Mouse (Mus musculus): ENCODE results near the gene Cd300lb. TPM values are rescaled to one million over a fixed set of nuclear protein-coding genes. Genes with fewer than 3 reads are reported as not detected.

Gene Cd300lb
- polyA plus RNA-seq, 1 experiment: not detected

DNA sequence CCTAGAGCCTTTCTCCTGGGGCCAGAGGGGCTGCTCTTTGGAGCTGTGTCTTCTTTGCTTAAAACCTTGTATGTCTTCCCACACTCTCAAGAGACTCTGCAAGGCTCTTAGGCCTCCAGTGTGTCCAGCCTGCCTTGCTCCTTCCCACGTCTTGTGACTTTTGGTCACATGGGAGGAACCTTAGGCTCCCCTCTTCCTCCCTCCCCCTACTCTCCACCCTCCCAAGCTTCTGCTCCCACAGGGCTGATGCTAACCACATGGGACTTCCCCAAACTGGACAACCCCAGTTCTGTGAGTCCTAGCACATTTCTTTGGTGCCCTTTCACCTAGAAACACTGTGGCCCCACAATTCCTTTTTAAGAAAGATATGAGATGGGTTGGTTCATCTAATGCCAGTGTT is 36.2 kb downstream of the Cd300lb start:
- no peak overlapping the region for H3K27ac ChIP-seq (ENCODE audit: insufficient read depth, low read length)

DNA sequence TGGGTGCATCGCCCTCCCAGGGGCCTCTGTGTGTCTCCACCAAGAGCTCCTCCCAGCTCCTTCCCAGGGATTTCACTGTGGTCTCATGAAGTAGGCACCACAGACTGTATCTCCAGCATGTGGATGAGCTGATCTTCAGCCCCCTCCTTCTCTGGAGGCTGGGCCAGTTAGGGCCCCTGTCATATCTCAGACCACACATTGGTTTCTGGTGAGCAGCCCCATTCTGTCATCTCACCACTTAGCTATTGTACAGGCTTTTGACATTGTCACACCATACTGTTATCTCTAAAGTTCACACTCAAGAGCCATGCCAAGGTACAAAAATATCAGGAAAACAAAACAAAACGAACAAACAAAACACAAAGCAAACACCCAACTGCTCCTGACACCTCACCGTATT is 38.1 kb downstream of the Cd300lb start:
- H3K27me3 ChIP-seq (ENCODE audit: control insufficient read depth, insufficient read depth, low read length, poor library complexity, severe bottlenecking): no peaks in the 10 kb centered on the region
- no peak overlapping the region for H3K4me3 ChIP-seq (ENCODE audit: low read depth, low read length)
- H3K9ac ChIP-seq (ENCODE audit: low read depth, poor library complexity, severe bottlenecking): no peak overlapping the region
- no peaks in the 10 kb centered on the region for H3K36me3 ChIP-seq (ENCODE audit: control insufficient read depth, insufficient read depth, low read length, poor library complexity, severe bottlenecking)
- no peaks in the 10 kb centered on the region; the same call in 1 of the 2 replicates for H3K9me3 ChIP-seq (replicated peaks; ENCODE audit: control insufficient read depth, insufficient read depth, low read length, poor library complexity, severe bottlenecking)
- no peak overlapping the region for H3K27ac ChIP-seq (ENCODE audit: insufficient read depth, low read length)
- TF ChIP-seq EP300 (IDR thresholded peaks at IDR 0.05; ENCODE audit: insufficient read depth, low read depth, low read length) (no peak), POLR2A (IDR thresholded peaks at IDR 0.05; ENCODE audit: insufficient read depth, low read length) (no peak), CTCF (IDR thresholded peaks at IDR 0.05; ENCODE audit: low read depth, low read length) (no peak)
- H3K4me1 ChIP-seq (ENCODE audit: control insufficient read depth, insufficient read depth, low read length): no peaks in the 10 kb centered on the region

More for the DNA sequence above, 36.2 kb downstream of the Cd300lb start:
- no peaks in the 10 kb centered on the region for H3K9me3 ChIP-seq (replicated peaks; ENCODE audit: control insufficient read depth, insufficient read depth, low read length, poor library complexity, severe bottlenecking)
- H3K4me1 ChIP-seq (ENCODE audit: control insufficient read depth, insufficient read depth, low read length): no peaks in the 10 kb centered on the region
- H3K36me3 ChIP-seq (ENCODE audit: control insufficient read depth, insufficient read depth, low read length, poor library complexity, severe bottlenecking): no peaks in the 10 kb centered on the region
- no peak overlapping the region for H3K4me3 ChIP-seq (ENCODE audit: low read depth, low read length)
- no peak overlapping the region for H3K9ac ChIP-seq (ENCODE audit: low read depth, poor library complexity, severe bottlenecking)
- no peaks in the 10 kb centered on the region for H3K27me3 ChIP-seq (ENCODE audit: control insufficient read depth, insufficient read depth, low read length, poor library complexity, severe bottlenecking)
- TF ChIP-seq CTCF (IDR thresholded peaks at IDR 0.05; ENCODE audit: low read depth, low read length) (no peak), POLR2A (IDR thresholded peaks at IDR 0.05; ENCODE audit: insufficient read depth, low read length) (no peak), EP300 (IDR thresholded peaks at IDR 0.05; ENCODE audit: insufficient read depth, low read depth, low read length) (no peak)

DNA sequence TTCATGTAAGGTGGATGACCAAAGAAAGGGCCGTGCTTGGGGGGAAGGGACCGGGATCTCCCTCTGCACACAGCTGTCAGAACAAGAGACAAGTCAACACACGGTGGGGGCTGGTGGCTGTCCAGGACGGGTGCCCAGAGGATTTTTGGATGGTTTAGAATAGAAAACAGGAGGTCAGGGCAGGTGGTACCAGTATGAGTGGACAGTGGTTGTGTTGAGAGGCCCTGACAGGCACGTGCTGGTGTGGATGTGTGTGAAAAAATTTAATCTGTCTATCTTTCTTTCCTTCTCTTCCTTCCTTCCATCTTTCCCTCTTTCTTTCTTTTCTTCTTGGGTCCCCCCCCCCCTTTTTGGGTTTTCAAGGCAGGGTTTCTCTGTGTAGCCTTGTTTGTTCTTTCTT is 43.6 kb downstream of the Cd300lb start:
- TF ChIP-seq CTCF (IDR thresholded peaks at IDR 0.05; ENCODE audit: low read depth, low read length): no peak
- no peak for TF ChIP-seq POLR2A (IDR thresholded peaks at IDR 0.05; ENCODE audit: insufficient read depth, low read length)
- no peaks in the 10 kb centered on the region; the same call in 1 of the 2 replicates for H3K9me3 ChIP-seq (replicated peaks; ENCODE audit: control insufficient read depth, insufficient read depth, low read length, poor library complexity, severe bottlenecking)
- H3K4me3 ChIP-seq (ENCODE audit: low read depth, low read length): no peak overlapping the region
- H3K4me1 ChIP-seq (ENCODE audit: control insufficient read depth, insufficient read depth, low read length): no peaks in the 10 kb centered on the region
- H3K27me3 ChIP-seq (ENCODE audit: control insufficient read depth, insufficient read depth, low read length, poor library complexity, severe bottlenecking): no peaks in the 10 kb centered on the region
- H3K36me3 ChIP-seq (ENCODE audit: control insufficient read depth, insufficient read depth, low read length, poor library complexity, severe bottlenecking): no peaks in the 10 kb centered on the region
- no peak overlapping the region for H3K9ac ChIP-seq (ENCODE audit: low read depth, poor library complexity, severe bottlenecking)
- H3K27ac ChIP-seq (ENCODE audit: insufficient read depth, low read length): no peak overlapping the region

DNA sequence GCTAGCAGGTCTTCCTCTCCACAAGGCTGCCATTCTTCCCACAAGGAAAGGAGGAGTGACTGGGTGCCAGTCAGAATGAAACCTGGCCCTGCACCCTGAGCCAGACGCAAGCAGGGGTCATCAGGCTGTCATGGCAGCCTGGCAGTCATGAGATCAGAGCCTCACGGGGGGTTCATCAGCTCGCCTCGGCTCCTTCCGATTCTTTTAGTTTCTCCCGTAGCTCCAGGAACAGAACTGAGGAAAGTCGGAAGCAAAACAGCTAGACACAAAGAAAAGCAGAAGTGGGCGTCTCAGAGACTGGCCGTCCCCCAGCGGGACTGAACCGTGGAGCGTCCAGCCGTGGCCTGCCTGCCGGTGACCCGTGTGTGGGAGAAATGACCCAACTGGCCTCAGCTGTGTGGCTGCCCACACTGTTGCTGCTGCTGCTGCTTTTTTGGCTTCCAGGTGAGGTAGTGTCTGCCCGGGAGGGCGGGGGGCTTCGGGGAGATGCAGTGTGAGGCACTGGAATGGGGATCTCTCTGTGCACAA is 44.1 kb downstream of the Cd300lb start, which contains the start of gene Cd300a:
Cd300a (plus strand) TSS at position 51 of the 528 bp plus-strand sequence.
- Histone ChIP-seq H3K9ac (ENCODE audit: low read depth, poor library complexity, severe bottlenecking) (no peak within 1 kb of the TSS), H3K36me3 (ENCODE audit: control insufficient read depth, insufficient read depth, low read length, poor library complexity, severe bottlenecking) (no peaks in the 10 kb centered on the region), H3K9me3 (replicated peaks; ENCODE audit: control insufficient read depth, insufficient read depth, low read length, poor library complexity, severe bottlenecking) (no peaks in the 10 kb centered on the region; the same call in 1 of the 2 replicates), H3K27ac (ENCODE audit: insufficient read depth, low read length) (no peak within 1 kb of the TSS), H3K4me1 (ENCODE audit: control insufficient read depth, insufficient read depth, low read length) (no peaks in the 10 kb centered on the region), H3K4me3 (ENCODE audit: low read depth, low read length) (no peak within 1 kb of the TSS), H3K27me3 (ENCODE audit: control insufficient read depth, insufficient read depth, low read length, poor library complexity, severe bottlenecking) (no peaks in the 10 kb centered on the region)
- TF ChIP-seq EP300 (IDR thresholded peaks at IDR 0.05; ENCODE audit: insufficient read depth, low read depth, low read length) (no peak), CTCF (IDR thresholded peaks at IDR 0.05; ENCODE audit: low read depth, low read length) (no peak), POLR2A (IDR thresholded peaks at IDR 0.05; ENCODE audit: insufficient read depth, low read length) (no peak)

DNA sequence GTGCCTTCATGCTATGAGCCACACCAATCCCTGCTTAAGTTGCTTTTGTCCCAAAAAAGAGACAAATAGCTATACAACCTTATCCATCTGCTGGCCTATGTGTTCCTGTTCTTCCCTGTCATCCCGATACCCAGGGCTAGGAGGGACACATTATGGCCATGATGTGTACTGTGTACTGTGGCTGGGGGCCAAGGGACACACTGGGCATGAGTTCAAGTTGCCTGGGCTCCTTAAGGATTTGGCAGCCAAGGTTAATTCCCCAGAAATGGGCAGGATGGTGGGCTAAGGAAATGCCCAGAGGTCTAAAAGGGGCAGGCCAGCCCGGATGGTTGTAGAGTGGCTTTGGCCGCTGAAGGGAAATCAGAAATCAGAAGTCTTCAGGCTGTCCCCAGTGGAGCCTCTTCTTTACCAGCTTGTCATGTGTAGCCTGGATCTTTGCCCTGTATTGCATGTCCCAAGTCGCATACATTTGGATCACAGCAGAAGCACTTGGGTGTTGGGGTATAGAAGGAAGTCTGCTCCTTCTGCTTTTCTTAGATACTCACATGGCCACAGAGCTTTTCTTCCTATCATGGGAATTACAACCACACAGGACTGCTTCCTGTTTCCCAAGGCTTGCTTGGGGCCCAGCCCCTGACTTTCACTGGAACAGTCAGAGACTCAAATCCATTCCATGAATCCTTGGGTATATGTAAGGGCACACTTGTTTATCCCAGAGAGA is 49.6 kb downstream of the Cd300lb start:
- Histone ChIP-seq H3K9me3 (replicated peaks; ENCODE audit: control insufficient read depth, insufficient read depth, low read length, poor library complexity, severe bottlenecking) (no peaks in the 10 kb centered on the region), H3K4me1 (ENCODE audit: control insufficient read depth, insufficient read depth, low read length) (no peaks in the 10 kb centered on the region), H3K4me3 (ENCODE audit: low read depth, low read length) (no peak overlapping the region), H3K27ac (ENCODE audit: insufficient read depth, low read length) (no peak overlapping the region), H3K27me3 (ENCODE audit: control insufficient read depth, insufficient read depth, low read length, poor library complexity, severe bottlenecking) (no peaks in the 10 kb centered on the region), H3K9ac (ENCODE audit: low read depth, poor library complexity, severe bottlenecking) (no peak overlapping the region), H3K36me3 (ENCODE audit: control insufficient read depth, insufficient read depth, low read length, poor library complexity, severe bottlenecking) (no peaks in the 10 kb centered on the region)
- no peak for TF ChIP-seq CTCF (IDR thresholded peaks at IDR 0.05; ENCODE audit: low read depth, low read length)
- no peak for TF ChIP-seq EP300 (IDR thresholded peaks at IDR 0.05; ENCODE audit: insufficient read depth, low read depth, low read length)
- no peak for TF ChIP-seq POLR2A (IDR thresholded peaks at IDR 0.05; ENCODE audit: insufficient read depth, low read length)

DNA sequence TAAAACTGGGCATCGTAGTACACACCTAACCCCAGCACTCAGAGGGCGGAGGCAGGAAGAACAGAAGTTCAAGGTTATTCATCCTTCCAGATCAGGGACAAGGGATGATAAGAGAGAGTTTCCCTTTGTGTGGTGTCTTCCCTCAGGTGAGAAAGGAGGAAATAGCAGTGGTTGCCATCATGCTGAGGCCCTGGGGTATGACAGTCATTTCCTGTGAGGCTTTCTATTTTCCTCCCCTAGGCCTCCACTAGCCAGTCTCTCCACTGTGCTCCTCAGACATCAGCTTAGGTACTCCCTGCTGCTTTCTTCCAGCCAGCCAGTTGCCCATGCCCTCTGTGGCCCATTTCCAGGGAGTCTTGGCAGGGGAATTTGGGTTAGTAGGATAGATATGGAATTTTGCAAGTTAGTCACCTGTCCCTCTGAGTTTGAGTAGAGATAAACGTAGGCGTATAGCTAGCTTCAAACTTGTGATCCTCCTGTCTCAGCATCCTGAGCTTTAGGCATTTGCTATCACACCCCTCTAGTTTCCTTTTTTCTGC is 50.9 kb downstream of the Cd300lb start:
- no peaks in the 10 kb centered on the region for H3K27me3 ChIP-seq (ENCODE audit: control insufficient read depth, insufficient read depth, low read length, poor library complexity, severe bottlenecking)
- H3K4me3 ChIP-seq (ENCODE audit: low read depth, low read length): no peak overlapping the region
- H3K9ac ChIP-seq (ENCODE audit: low read depth, poor library complexity, severe bottlenecking): no peak overlapping the region
- H3K4me1 ChIP-seq (ENCODE audit: control insufficient read depth, insufficient read depth, low read length): no peaks in the 10 kb centered on the region
- no peak for TF ChIP-seq CTCF (IDR thresholded peaks at IDR 0.05; ENCODE audit: low read depth, low read length)
- TF ChIP-seq POLR2A (IDR thresholded peaks at IDR 0.05; ENCODE audit: insufficient read depth, low read length): no peak
- TF ChIP-seq EP300 (IDR thresholded peaks at IDR 0.05; ENCODE audit: insufficient read depth, low read depth, low read length): no peak
- no peaks in the 10 kb centered on the region for H3K36me3 ChIP-seq (ENCODE audit: control insufficient read depth, insufficient read depth, low read length, poor library complexity, severe bottlenecking)
- H3K27ac ChIP-seq (ENCODE audit: insufficient read depth, low read length): no peak overlapping the region
- no peaks in the 10 kb centered on the region for H3K9me3 ChIP-seq (replicated peaks; ENCODE audit: control insufficient read depth, insufficient read depth, low read length, poor library complexity, severe bottlenecking)
